ENCODE assay signal across 10 mouse cellular contexts in genomic region chr1:178635470-178635869, GRCm38 (mm10).
"Had no signal": no experiment of that assay in that cellular context is flagged by ENCODE, and none has a peak within 500 bp of the region (broad histone marks: within the 10 kb centered on the region; RNA-seq: fewer than 3 reads in every experiment).

No protein-coding gene starts in this region.

- DNase-seq: kidney, adult 11 months; kidney, postnatal 10 days; kidney, postnatal 4 days; left cerebral cortex, postnatal 4 days; lung, adult 18-20 months; right cerebral cortex, postnatal 14 days; thymus, postnatal 36 days had no signal

- H3K9me3 ChIP-seq: limb, embryonic 13.5 days had no signal

- H3K4me3 ChIP-seq: limb, embryonic 13.5 days had no signal

- H3K9ac ChIP-seq: limb, embryonic 13.5 days; liver, embryonic 14.5 days had no signal

- H3K36me3 ChIP-seq: limb, embryonic 13.5 days had no signal

- H3K4me2 ChIP-seq: midbrain, embryonic 11.5 days had no signal

- H3K27ac ChIP-seq: limb, embryonic 13.5 days; liver, embryonic 14.5 days had no signal
